Mouse (Mus musculus): ENCODE results near the gene Syne1. TPM values are rescaled to one million over a fixed set of nuclear protein-coding genes. Genes with fewer than 3 reads are reported as not detected.

Gene Syne1
- polyA plus RNA-seq, 1 experiment from 2014 or later, result 3.1 TPM

- Histone ChIP-seq H3K27me3 (ENCODE audit: control insufficient read depth, insufficient read depth, low read length) (no peaks in the 10 kb centered on the region), H3K4me1 (ENCODE audit: control insufficient read depth, insufficient read depth, low read length) (no peaks in the 10 kb centered on the region), H3K4me3 (ENCODE audit: low read depth, low read length) (no peak overlapping the region), H3K27ac (replicated peaks; ENCODE audit: low read depth, low read length) (no peak overlapping the region), H3K4me2 (ENCODE audit: low read depth, low read length) (no peak overlapping the region), H3K36me3 (replicated peaks; ENCODE audit: control insufficient read depth, insufficient read depth, low read depth, low read length) (no peaks in the 10 kb centered on the region), H3K9ac (replicated peaks; ENCODE audit: low read length) (no peak overlapping the region), H3K9me3 (replicated peaks; ENCODE audit: control insufficient read depth, low read length) (no peaks in the 10 kb centered on the region)
- ATAC-seq (replicated peaks; ENCODE audit: insufficient number of reproducible peaks, low FRiP score, low TSS enrichment, low read depth) (no peak), DNase-seq (ENCODE audit: low spot score) (no peak)
- 56% methylated on average over 7 of the region's 7 CpGs for WGBS
Measured at GRCm38 (mm10) chr10:5322562-5322961, 228.7 kb downstream of the Syne1 start.

GRCm38 (mm10) chr10:5317602-5318001, 233.7 kb downstream of the Syne1 start:
- no peak overlapping the region for H3K27ac ChIP-seq (replicated peaks; ENCODE audit: low read depth, low read length)
- H3K4me3 ChIP-seq (ENCODE audit: low read depth, low read length), result no peak overlapping the region
- WGBS, result 22% methylated on average over 6 of the region's 6 CpGs
- DNase-seq (ENCODE audit: low spot score), result peak; percentile 78
- no peaks in the 10 kb centered on the region for H3K4me1 ChIP-seq (ENCODE audit: control insufficient read depth, insufficient read depth, low read length)
- no peak for ATAC-seq (replicated peaks; ENCODE audit: insufficient number of reproducible peaks, low FRiP score, low TSS enrichment, low read depth)
- no peaks in the 10 kb centered on the region for H3K36me3 ChIP-seq (replicated peaks; ENCODE audit: control insufficient read depth, insufficient read depth, low read depth, low read length)
- no peaks in the 10 kb centered on the region for H3K27me3 ChIP-seq (ENCODE audit: control insufficient read depth, insufficient read depth, low read length)
- H3K4me2 ChIP-seq (ENCODE audit: low read depth, low read length), result no peak overlapping the region
- H3K9me3 ChIP-seq (replicated peaks; ENCODE audit: control insufficient read depth, low read length), result no peaks in the 10 kb centered on the region
- H3K9ac ChIP-seq (replicated peaks; ENCODE audit: low read length), result no peak overlapping the region

- Histone ChIP-seq H3K9ac (replicated peaks; ENCODE audit: low read length) (no peak overlapping the region), H3K4me3 (ENCODE audit: low read depth, low read length) (no peak overlapping the region), H3K27me3 (ENCODE audit: control insufficient read depth, insufficient read depth, low read length) (no peaks in the 10 kb centered on the region), H3K4me2 (ENCODE audit: low read depth, low read length) (no peak overlapping the region), H3K4me1 (ENCODE audit: control insufficient read depth, insufficient read depth, low read length) (no peaks in the 10 kb centered on the region), H3K27ac (replicated peaks; ENCODE audit: low read depth, low read length) (no peak overlapping the region), H3K36me3 (replicated peaks; ENCODE audit: control insufficient read depth, insufficient read depth, low read depth, low read length) (no peaks in the 10 kb centered on the region), H3K9me3 (replicated peaks; ENCODE audit: control insufficient read depth, low read length) (no peaks in the 10 kb centered on the region)
- no peak for ATAC-seq (replicated peaks; ENCODE audit: insufficient number of reproducible peaks, low FRiP score, low TSS enrichment, low read depth)
- no peak for DNase-seq (ENCODE audit: low spot score)
- WGBS, result 83% methylated on average over 4 of the region's 4 CpGs
Measured at GRCm38 (mm10) chr10:5312437-5312836, 238.8 kb downstream of the Syne1 start.

- no peak overlapping the region for H3K27ac ChIP-seq (replicated peaks; ENCODE audit: low read depth, low read length)
- H3K4me3 ChIP-seq (ENCODE audit: low read depth, low read length), result no peak overlapping the region
- H3K27me3 ChIP-seq (ENCODE audit: control insufficient read depth, insufficient read depth, low read length), result no peaks in the 10 kb centered on the region
- WGBS, result 18% methylated on average over 4 of the region's 4 CpGs
- ATAC-seq (replicated peaks; ENCODE audit: insufficient number of reproducible peaks, low FRiP score, low TSS enrichment, low read depth) (peak; percentile 79; the same call in 1 of the 2 replicates), DNase-seq (ENCODE audit: low spot score) (peak; percentile 55)
- H3K4me2 ChIP-seq (ENCODE audit: low read depth, low read length), result no peak overlapping the region
- H3K36me3 ChIP-seq (replicated peaks; ENCODE audit: control insufficient read depth, insufficient read depth, low read depth, low read length), result no peaks in the 10 kb centered on the region
- no peak overlapping the region for H3K9ac ChIP-seq (replicated peaks; ENCODE audit: low read length)
- H3K9me3 ChIP-seq (replicated peaks; ENCODE audit: control insufficient read depth, low read length), result no peaks in the 10 kb centered on the region
- no peaks in the 10 kb centered on the region for H3K4me1 ChIP-seq (ENCODE audit: control insufficient read depth, insufficient read depth, low read length)
Measured at GRCm38 (mm10) chr10:5309961-5310713, 241.1 kb downstream of the Syne1 start.

GRCm38 (mm10) chr10:5309398-5309797, 241.9 kb downstream of the Syne1 start:
- WGBS, result 47% methylated on average over 10 of the region's 10 CpGs
- Histone ChIP-seq H3K4me1 (ENCODE audit: control insufficient read depth, insufficient read depth, low read length) (no peaks in the 10 kb centered on the region), H3K4me3 (ENCODE audit: low read depth, low read length) (no peak overlapping the region), H3K36me3 (replicated peaks; ENCODE audit: control insufficient read depth, insufficient read depth, low read depth, low read length) (no peaks in the 10 kb centered on the region), H3K9me3 (replicated peaks; ENCODE audit: control insufficient read depth, low read length) (no peaks in the 10 kb centered on the region), H3K27me3 (ENCODE audit: control insufficient read depth, insufficient read depth, low read length) (no peaks in the 10 kb centered on the region), H3K27ac (replicated peaks; ENCODE audit: low read depth, low read length) (no peak overlapping the region), H3K9ac (replicated peaks; ENCODE audit: low read length) (no peak overlapping the region), H3K4me2 (ENCODE audit: low read depth, low read length) (no peak overlapping the region)
- ATAC-seq (replicated peaks; ENCODE audit: insufficient number of reproducible peaks, low FRiP score, low TSS enrichment, low read depth), result no peak
- no peak for DNase-seq (ENCODE audit: low spot score)

GRCm38 (mm10) chr10:5305555-5305954, 245.7 kb downstream of the Syne1 start:
- Histone ChIP-seq H3K4me1 (ENCODE audit: control insufficient read depth, insufficient read depth, low read length) (no peaks in the 10 kb centered on the region), H3K9me3 (replicated peaks; ENCODE audit: control insufficient read depth, low read length) (no peaks in the 10 kb centered on the region), H3K27me3 (ENCODE audit: control insufficient read depth, insufficient read depth, low read length) (no peaks in the 10 kb centered on the region), H3K9ac (replicated peaks; ENCODE audit: low read length) (no peak overlapping the region), H3K27ac (replicated peaks; ENCODE audit: low read depth, low read length) (no peak overlapping the region), H3K4me3 (ENCODE audit: low read depth, low read length) (no peak overlapping the region), H3K4me2 (ENCODE audit: low read depth, low read length) (no peak overlapping the region), H3K36me3 (replicated peaks; ENCODE audit: control insufficient read depth, insufficient read depth, low read depth, low read length) (no peaks in the 10 kb centered on the region)
- ATAC-seq (replicated peaks; ENCODE audit: insufficient number of reproducible peaks, low FRiP score, low TSS enrichment, low read depth) (no peak), DNase-seq (ENCODE audit: low spot score) (peak; percentile 52)
- 41% methylated on average over 6 of the region's 6 CpGs for WGBS

GRCm38 (mm10) chr10:5295291-5295891, 255.9 kb downstream of the Syne1 start:
- no peak overlapping the region for H3K27ac ChIP-seq (replicated peaks; ENCODE audit: low read depth, low read length)
- no peak for ATAC-seq (replicated peaks; ENCODE audit: insufficient number of reproducible peaks, low FRiP score, low TSS enrichment, low read depth)
- DNase-seq (ENCODE audit: low spot score), result no peak
- H3K4me2 ChIP-seq (ENCODE audit: low read depth, low read length), result no peak overlapping the region
- WGBS, result 48% methylated on average over 7 of the region's 7 CpGs
- H3K4me3 ChIP-seq (ENCODE audit: low read depth, low read length), result no peak overlapping the region
- H3K9me3 ChIP-seq (replicated peaks; ENCODE audit: control insufficient read depth, low read length), result no peaks in the 10 kb centered on the region
- no peaks in the 10 kb centered on the region for H3K4me1 ChIP-seq (ENCODE audit: control insufficient read depth, insufficient read depth, low read length)
- H3K36me3 ChIP-seq (replicated peaks; ENCODE audit: control insufficient read depth, insufficient read depth, low read depth, low read length), result no peaks in the 10 kb centered on the region
- H3K9ac ChIP-seq (replicated peaks; ENCODE audit: low read length), result no peak overlapping the region
- H3K27me3 ChIP-seq (ENCODE audit: control insufficient read depth, insufficient read depth, low read length), result no peaks in the 10 kb centered on the region

- Histone ChIP-seq H3K4me2 (ENCODE audit: low read depth, low read length) (no peak overlapping the region), H3K36me3 (replicated peaks; ENCODE audit: control insufficient read depth, insufficient read depth, low read depth, low read length) (no peaks in the 10 kb centered on the region), H3K27ac (replicated peaks; ENCODE audit: low read depth, low read length) (0 out of 2 replicates have a peak overlapping the region, but pooled peaks have one; percentile 60), H3K9me3 (replicated peaks; ENCODE audit: control insufficient read depth, low read length) (no peaks in the 10 kb centered on the region), H3K9ac (replicated peaks; ENCODE audit: low read length) (no peak overlapping the region), H3K4me1 (ENCODE audit: control insufficient read depth, insufficient read depth, low read length) (no peaks in the 10 kb centered on the region), H3K27me3 (ENCODE audit: control insufficient read depth, insufficient read depth, low read length) (no peaks in the 10 kb centered on the region), H3K4me3 (ENCODE audit: low read depth, low read length) (no peak overlapping the region)
- DNase-seq (ENCODE audit: low spot score), result no peak
- 75% methylated on average over 5 of the region's 5 CpGs for WGBS
- no peak for ATAC-seq (replicated peaks; ENCODE audit: insufficient number of reproducible peaks, low FRiP score, low TSS enrichment, low read depth)
Measured at GRCm38 (mm10) chr10:5289575-5289909, 261.7 kb downstream of the Syne1 start.

Data from embryonic facial prominence, embryonic 11.5 days (tissue).